Mouse (Mus musculus) olfactory bulb, adult 2 months (tissue): ENCODE measurements around the gene Bloc1s1.

Experiments
- CTCF ChIP-seq: fragments of 200-500 bp; IDR thresholded peaks from 2 replicates; pipeline ENCODE4 v1.5.1; 2012; ENCODE audit warnings: low read depth, mild to moderate bottlenecking, low read length, moderate library complexity; ENCODE audit not compliant: insufficient read depth
- POLR2A ChIP-seq: fragments of 200-500 bp; IDR thresholded peaks from 2 replicates; pipeline ENCODE4 v1.6.1; 2012; ENCODE audit warnings: mild to moderate bottlenecking, low read depth, low read length, moderate library complexity; ENCODE audit not compliant: insufficient read depth

GRCm38 (mm10) chr10:128902409-128902988 is 21.3 kb downstream of the Bloc1s1 start:
- TF ChIP-seq POLR2A (no peak), CTCF (no peak)
